Mouse (Mus musculus) layer of hippocampus, postnatal 25 days (tissue): ENCODE measurements around the gene Olfr1360. TPM values are rescaled to one million over a fixed set of nuclear protein-coding genes. Genes with fewer than 3 reads are reported as not detected.

ENCODE experiments used
- DNase-seq, 2 experiments: peaks; one replicate each; pipeline ENCODE4 v3.0.0; 2022; ENCODE audit warnings: mixed read lengths in 2 of 2, low spot score in 1 of 2; ENCODE audit errors: extremely low spot score in 1 of 2
- microRNA-seq, 2 experiments: library from miRNA; unstranded; fragments of <30 nt; microRNA quantifications; one replicate each; pipeline ENCODE4 v1.2.0; 2021
- total RNA-seq, 2 experiments: library from RNA; stranded (reverse); gene quantifications; 2 replicates each; pipeline ENCODE4 v1.2.3; 2021

The Olfr1360 gene
- total RNA-seq, 2 experiments from 2014 or later, result not detected

- DNase-seq, result no peak
Observed at GRCm38 (mm10) chr13:21663286-21663685, 13.9 kb downstream of the Olfr1360 start, which contains the start of gene Olfr1361. Gene Olfr1361, minus strand, starts transcription at chr13:21663386.

- no peak for DNase-seq
Observed at GRCm38 (mm10) chr13:21642418-21642817, 34.8 kb downstream of the Olfr1360 start, which contains the start of gene Olfr11. Gene Olfr11, minus strand, starts transcription at chr13:21642518.

Small RNAs within 50 kb of the gene (microRNA-seq; reads per million reads assigned to microRNA genes)
- gene Gm44357 (0 reads per million in 2 experiments), gene Gm44367 (0 reads per million in 2 experiments)

Other genes starting within 250 kb of the Olfr1360 start
- gene Pgbd1, start 236.3 kb downstream of the Olfr1360 start, total RNA-seq, result 1 to 10 TPM; 1.2 to 1.8 TPM
- gene Zscan26, start 223.7 kb downstream of the Olfr1360 start, total RNA-seq, result 10 to 100 TPM; 45.3 to 47.3 TPM
- 1 to 10 TPM in 1 of 2 experiments, under 1 TPM in 1; 0.91 to 1.6 TPM for gene Nkapl, start 208.9 kb downstream of the Olfr1360 start, total RNA-seq
- gene Zkscan4, start 198.5 kb downstream of the Olfr1360 start, total RNA-seq, result 1 to 10 TPM; 5.8 to 6.7 TPM
- gene Gm10065, start 198.0 kb downstream of the Olfr1360 start, total RNA-seq, result not detected
- gene AK157302, start 182.2 kb downstream of the Olfr1360 start, total RNA-seq, result 10 to 100 TPM; 21.2 to 24.4 TPM
- 10 to 100 TPM; 68.8 to 76.1 TPM for gene Gm11273, start 176.0 kb downstream of the Olfr1360 start, total RNA-seq
- gene Zkscan8, start 146.3 kb downstream of the Olfr1360 start, total RNA-seq, result 10 to 100 TPM; 16.4 to 17.0 TPM
- gene Olfr1366, start 134.6 kb downstream of the Olfr1360 start, total RNA-seq, result not detected
- not detected for gene Olfr1535, start 117.5 kb downstream of the Olfr1360 start, total RNA-seq
- not detected for gene Olfr1364, start 95.6 kb downstream of the Olfr1360 start, total RNA-seq
- gene Olfr1362, start 63.4 kb downstream of the Olfr1360 start, total RNA-seq, result not detected
- gene Olfr11, start 34.9 kb downstream of the Olfr1360 start, total RNA-seq, result not detected
- gene Olfr1361, start 14.0 kb downstream of the Olfr1360 start, total RNA-seq, result not detected
- not detected for gene Olfr1359, start 20.7 kb upstream of the Olfr1360 start, total RNA-seq
- 10 to 100 TPM; 32.0 to 37.1 TPM for gene Hist1h2bl, start 38.7 kb upstream of the Olfr1360 start, total RNA-seq
- gene Hist1h2ai, start 39.0 kb upstream of the Olfr1360 start, total RNA-seq, result 10 to 100 TPM; 25.2 to 27.6 TPM
- gene Hist1h3h, start 40.3 kb upstream of the Olfr1360 start, total RNA-seq, result 10 to 100 TPM; 51.7 to 65.0 TPM
- gene Hist1h2bm, start 44.6 kb upstream of the Olfr1360 start, total RNA-seq, result 1 to 10 TPM; 6.5 to 8.1 TPM
- 10 to 100 TPM; 17.6 to 19.5 TPM for gene Hist1h4j, start 57.7 kb upstream of the Olfr1360 start, total RNA-seq
- 100 to 1,000 TPM; 272 to 320 TPM for gene Hist1h4k, start 73.1 kb upstream of the Olfr1360 start, total RNA-seq
- 10 to 100 TPM; 10.9 to 18.2 TPM for gene Hist1h2ak, start 76.4 kb upstream of the Olfr1360 start, total RNA-seq
- gene Hist1h2bn, start 76.7 kb upstream of the Olfr1360 start, total RNA-seq, result 10 to 100 TPM in 1 of 2 experiments, 1 to 10 TPM in 1; 8.6 to 12.1 TPM
- gene Hist1h1b, start 103.2 kb upstream of the Olfr1360 start, total RNA-seq, result 1 to 10 TPM; 7.3 to 9.3 TPM
- gene Hist1h3i, start 106.0 kb upstream of the Olfr1360 start, total RNA-seq, result 10 to 100 TPM; 58.3 to 73.7 TPM
- gene Hist1h2an, start 109.8 kb upstream of the Olfr1360 start, total RNA-seq, result 1 to 10 TPM; 1.9 to 3.0 TPM
- gene Hist1h2bp, start 110.1 kb upstream of the Olfr1360 start, total RNA-seq, result 10 to 100 TPM in 1 of 2 experiments, 1 to 10 TPM in 1; 5.0 to 13.2 TPM
- 10 to 100 TPM; 42.6 to 56.9 TPM for gene Hist1h2bq, start 132.8 kb upstream of the Olfr1360 start, total RNA-seq
- gene Hist1h2ao, start 133.1 kb upstream of the Olfr1360 start, total RNA-seq, result 10 to 100 TPM; 31.1 to 33.0 TPM
- gene Hist1h4m, start 134.3 kb upstream of the Olfr1360 start, total RNA-seq, result 100 to 1,000 TPM; 199 to 299 TPM
- 10 to 100 TPM; 21.0 to 38.5 TPM for gene Hist1h4n, start 154.8 kb upstream of the Olfr1360 start, total RNA-seq
- gene Hist1h2ap, start 156.1 kb upstream of the Olfr1360 start, total RNA-seq, result 10 to 100 TPM; 16.2 to 31.8 TPM
- 10 to 100 TPM; 42.1 to 57.8 TPM for gene Hist1h2br, start 156.3 kb upstream of the Olfr1360 start, total RNA-seq